Mouse (Mus musculus): ENCODE results near the gene Cobll1. TPM values are rescaled to one million over a fixed set of nuclear protein-coding genes. Genes with fewer than 3 reads are reported as not detected.

The Cobll1 gene
- polyA plus RNA-seq, 1 experiment from 2014 or later, result 3.5 TPM

GRCm38 (mm10) chr2:65228426-65228825, 10.8 kb downstream of the Cobll1 start:
- no peak overlapping the region for H3K27ac ChIP-seq
- WGBS, result 88% methylated on average over 7 of the region's 7 CpGs
- H3K27me3 ChIP-seq, result no peaks in the 10 kb centered on the region
- H3K9me3 ChIP-seq (replicated peaks), result no peaks in the 10 kb centered on the region
- H3K4me3 ChIP-seq, result no peak overlapping the region
- H3K4me2 ChIP-seq (replicated peaks), result no peak overlapping the region
- H3K9ac ChIP-seq, result no peak overlapping the region
- no peaks in the 10 kb centered on the region for H3K36me3 ChIP-seq
- H3K4me1 ChIP-seq, result no peaks in the 10 kb centered on the region
- no peak for ATAC-seq (ENCODE audit: low FRiP score)

GRCm38 (mm10) chr2:65227898-65228290, 11.3 kb downstream of the Cobll1 start:
- ATAC-seq (ENCODE audit: low FRiP score), result no peak
- no peak overlapping the region for H3K4me2 ChIP-seq (replicated peaks)
- WGBS, result 82% methylated on average over 2 of the region's 2 CpGs
- no peak overlapping the region for H3K4me3 ChIP-seq
- no peak overlapping the region for H3K27ac ChIP-seq
- H3K9ac ChIP-seq, result no peak overlapping the region
- no peaks in the 10 kb centered on the region for H3K4me1 ChIP-seq
- no peaks in the 10 kb centered on the region for H3K36me3 ChIP-seq
- no peaks in the 10 kb centered on the region for H3K27me3 ChIP-seq
- no peaks in the 10 kb centered on the region for H3K9me3 ChIP-seq (replicated peaks)

GRCm38 (mm10) chr2:65227154-65227897, 11.9 kb downstream of the Cobll1 start:
- Histone ChIP-seq H3K36me3 (no peaks in the 10 kb centered on the region), H3K4me3 (no peak overlapping the region), H3K9me3 (replicated peaks) (no peaks in the 10 kb centered on the region), H3K4me1 (no peaks in the 10 kb centered on the region), H3K27me3 (no peaks in the 10 kb centered on the region), H3K9ac (no peak overlapping the region), H3K4me2 (replicated peaks) (no peak overlapping the region), H3K27ac (no peak overlapping the region)
- WGBS, result 84% methylated on average over 6 of the region's 6 CpGs
- no peak for ATAC-seq (ENCODE audit: low FRiP score)

DNA sequence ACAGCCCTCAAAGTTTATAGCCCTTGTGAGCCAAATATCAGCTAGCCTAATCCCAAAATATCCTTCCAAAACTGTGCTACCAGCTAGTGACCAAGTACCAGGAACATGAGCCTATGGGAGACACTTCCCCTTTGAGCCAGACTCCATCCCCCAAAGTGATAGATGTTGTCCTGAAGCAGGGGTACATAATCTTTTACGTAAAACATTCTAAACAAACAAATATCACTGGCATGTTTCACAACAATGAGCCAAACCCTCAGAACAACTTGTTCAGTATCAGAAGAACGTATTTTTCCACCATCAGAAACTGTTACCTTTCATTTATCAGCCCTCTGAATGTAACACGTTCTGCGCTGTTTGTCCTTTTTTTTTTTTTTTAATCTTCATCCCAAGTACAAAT, 12.7 kb downstream of the Cobll1 start:
- H3K4me1 ChIP-seq, result no peaks in the 10 kb centered on the region
- no peak overlapping the region for H3K4me2 ChIP-seq (replicated peaks)
- no peaks in the 10 kb centered on the region for H3K36me3 ChIP-seq
- H3K9ac ChIP-seq, result no peak overlapping the region
- H3K27ac ChIP-seq, result no peak overlapping the region
- H3K4me3 ChIP-seq, result no peak overlapping the region
- 93% methylated on average over 4 of the region's 4 CpGs for WGBS
- H3K9me3 ChIP-seq (replicated peaks), result no peaks in the 10 kb centered on the region
- ATAC-seq (ENCODE audit: low FRiP score), result no peak
- no peaks in the 10 kb centered on the region for H3K27me3 ChIP-seq

DNA sequence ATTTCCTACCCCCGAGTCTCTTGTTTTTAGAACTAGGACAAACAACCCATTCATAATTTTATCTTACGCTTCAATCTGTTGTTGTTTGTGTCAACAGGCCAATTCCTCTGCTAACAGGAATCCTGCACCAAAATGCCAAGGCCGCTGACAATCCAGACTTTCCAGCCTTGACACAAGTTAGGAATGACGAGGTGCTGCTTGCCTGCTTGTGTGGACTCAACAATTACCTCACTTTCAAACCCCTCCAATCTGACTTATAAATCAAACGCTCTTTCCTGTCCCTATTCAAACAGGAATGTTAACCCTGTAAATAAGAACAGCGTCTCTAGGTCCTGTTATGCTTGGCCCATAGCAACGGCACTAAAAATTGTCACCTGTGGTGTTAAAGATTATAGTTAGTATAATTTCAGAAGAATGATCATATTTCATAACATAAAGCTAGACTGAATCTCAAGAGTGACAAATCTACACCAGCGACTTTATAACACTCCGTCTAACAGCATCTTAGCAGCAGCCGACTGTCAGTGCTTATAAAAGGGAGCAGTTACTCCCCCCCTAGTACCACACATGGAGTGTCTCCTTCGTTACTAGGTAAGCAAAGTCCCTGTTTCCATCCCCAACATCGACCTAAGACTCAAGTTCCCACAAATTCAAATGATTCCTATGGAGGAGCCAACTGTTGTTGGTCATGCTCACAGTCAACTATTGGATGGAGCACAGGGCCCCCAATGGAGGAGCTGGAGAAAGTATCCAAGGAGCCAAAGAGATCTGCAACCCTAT, 15.1 kb downstream of the Cobll1 start:
- 83% methylated on average over 12 of the region's 12 CpGs for WGBS
- H3K4me3 ChIP-seq, result no peak overlapping the region
- no peak overlapping the region for H3K4me2 ChIP-seq (replicated peaks)
- no peak overlapping the region for H3K27ac ChIP-seq
- no peaks in the 10 kb centered on the region for H3K9me3 ChIP-seq (replicated peaks)
- H3K27me3 ChIP-seq, result no peaks in the 10 kb centered on the region
- H3K4me1 ChIP-seq, result no peaks in the 10 kb centered on the region
- H3K9ac ChIP-seq, result no peak overlapping the region
- no peaks in the 10 kb centered on the region for H3K36me3 ChIP-seq
- ATAC-seq (ENCODE audit: low FRiP score), result no peak

- WGBS, result 89% methylated on average over 8 of the region's 8 CpGs
- no peak overlapping the region for H3K4me2 ChIP-seq (replicated peaks)
- no peaks in the 10 kb centered on the region for H3K36me3 ChIP-seq
- H3K9me3 ChIP-seq (replicated peaks), result no peaks in the 10 kb centered on the region
- ATAC-seq (ENCODE audit: low FRiP score), result no peak
- H3K4me1 ChIP-seq, result no peaks in the 10 kb centered on the region
- no peaks in the 10 kb centered on the region for H3K27me3 ChIP-seq
- H3K4me3 ChIP-seq, result no peak overlapping the region
- no peak overlapping the region for H3K27ac ChIP-seq
- no peak overlapping the region for H3K9ac ChIP-seq
Measured at GRCm38 (mm10) chr2:65223012-65223411, 16.2 kb downstream of the Cobll1 start.

DNA sequence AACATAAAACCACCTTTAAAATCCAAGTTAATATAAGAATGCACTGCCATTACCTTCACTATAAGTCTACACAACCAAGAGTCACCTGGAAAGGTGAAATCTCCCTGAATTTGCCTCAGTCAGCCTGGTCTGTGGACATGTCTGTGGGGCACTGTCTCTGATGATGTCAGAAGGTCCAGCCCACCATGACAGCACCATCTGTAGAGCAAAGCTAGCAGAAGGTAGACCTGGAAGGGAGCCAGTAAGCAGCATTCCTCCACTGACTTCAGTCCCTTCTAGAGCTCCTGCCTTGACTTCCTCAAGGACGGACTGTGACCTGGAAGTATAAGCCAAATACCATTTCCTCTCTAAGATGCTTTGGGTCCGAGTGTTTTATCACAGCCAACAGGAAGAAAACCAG, 17.6 kb downstream of the Cobll1 start:
- Histone ChIP-seq H3K36me3 (no peaks in the 10 kb centered on the region), H3K4me2 (replicated peaks) (no peak overlapping the region), H3K27ac (no peak overlapping the region), H3K4me1 (no peaks in the 10 kb centered on the region), H3K27me3 (no peaks in the 10 kb centered on the region), H3K9ac (no peak overlapping the region), H3K9me3 (replicated peaks) (no peaks in the 10 kb centered on the region), H3K4me3 (no peak overlapping the region)
- WGBS, result 90% methylated on average over 2 of the region's 2 CpGs
- ATAC-seq (ENCODE audit: low FRiP score), result no peak

DNA sequence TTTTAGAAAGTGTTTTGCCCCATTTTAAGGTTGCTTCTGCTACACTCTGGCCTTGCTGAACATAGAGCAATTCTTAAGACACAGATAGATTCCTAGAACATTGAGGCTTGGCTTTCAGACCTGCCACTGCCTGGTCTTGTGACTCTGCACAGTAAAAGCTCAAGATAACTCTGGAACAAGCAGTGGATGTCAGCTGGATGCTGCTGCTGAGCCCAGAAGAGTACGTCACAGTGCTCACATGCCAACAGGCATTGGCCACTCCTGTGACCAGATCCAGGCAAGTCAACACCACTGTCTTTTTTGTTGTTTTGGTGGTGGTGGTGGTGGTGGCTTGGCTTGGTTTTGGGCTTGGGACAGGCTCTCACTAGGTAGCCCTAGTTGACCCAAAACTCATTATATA, 18.6 kb downstream of the Cobll1 start:
- Histone ChIP-seq H3K27ac (no peak overlapping the region), H3K36me3 (no peaks in the 10 kb centered on the region), H3K4me3 (no peak overlapping the region), H3K4me1 (no peaks in the 10 kb centered on the region), H3K9ac (no peak overlapping the region), H3K27me3 (no peaks in the 10 kb centered on the region), H3K9me3 (replicated peaks) (no peaks in the 10 kb centered on the region), H3K4me2 (replicated peaks) (no peak overlapping the region)
- WGBS, result 84% methylated on average over 1 of the region's 1 CpGs
- no peak for ATAC-seq (ENCODE audit: low FRiP score)

GRCm38 (mm10) chr2:65219375-65220135, 19.6 kb downstream of the Cobll1 start:
- no peak overlapping the region for H3K4me3 ChIP-seq
- H3K27me3 ChIP-seq, result no peaks in the 10 kb centered on the region
- H3K4me1 ChIP-seq, result no peaks in the 10 kb centered on the region
- no peak for ATAC-seq (ENCODE audit: low FRiP score)
- H3K9me3 ChIP-seq (replicated peaks), result no peaks in the 10 kb centered on the region
- 82% methylated on average over 11 of the region's 11 CpGs for WGBS
- no peak overlapping the region for H3K9ac ChIP-seq
- H3K27ac ChIP-seq, result no peak overlapping the region
- H3K36me3 ChIP-seq, result no peaks in the 10 kb centered on the region
- no peak overlapping the region for H3K4me2 ChIP-seq (replicated peaks)

- Histone ChIP-seq H3K4me3 (no peak overlapping the region), H3K27ac (no peak overlapping the region), H3K36me3 (no peaks in the 10 kb centered on the region), H3K4me1 (no peaks in the 10 kb centered on the region), H3K9me3 (replicated peaks) (no peaks in the 10 kb centered on the region), H3K4me2 (replicated peaks) (no peak overlapping the region), H3K9ac (no peak overlapping the region), H3K27me3 (no peaks in the 10 kb centered on the region)
- no peak for ATAC-seq (ENCODE audit: low FRiP score)
- WGBS, result 90% methylated on average over 9 of the region's 9 CpGs
Measured at GRCm38 (mm10) chr2:65218318-65218717, 20.9 kb downstream of the Cobll1 start.

DNA sequence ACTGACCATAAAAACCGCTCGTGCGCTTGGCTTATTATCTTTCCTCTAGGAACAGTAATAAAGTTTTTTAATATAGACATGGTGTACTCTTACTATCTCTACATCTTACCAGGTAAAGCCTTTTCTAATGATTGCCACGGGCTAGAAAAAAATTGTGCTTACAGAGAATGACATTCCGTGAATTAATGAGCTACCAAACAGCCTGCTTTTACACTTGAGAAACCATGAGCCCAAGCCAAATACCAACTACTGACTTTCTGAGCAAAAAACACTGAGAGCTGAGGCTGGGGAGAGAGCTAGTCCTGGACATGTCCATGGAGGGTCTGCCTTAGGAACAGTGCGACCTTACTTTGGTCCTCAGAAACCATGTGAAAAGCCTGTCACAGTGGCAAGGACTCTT, 21.5 kb downstream of the Cobll1 start:
- 94% methylated on average over 6 of the region's 6 CpGs for WGBS
- no peak overlapping the region for H3K4me2 ChIP-seq (replicated peaks)
- no peak overlapping the region for H3K4me3 ChIP-seq
- H3K36me3 ChIP-seq, result no peaks in the 10 kb centered on the region
- H3K27me3 ChIP-seq, result no peaks in the 10 kb centered on the region
- no peaks in the 10 kb centered on the region for H3K9me3 ChIP-seq (replicated peaks)
- no peak overlapping the region for H3K27ac ChIP-seq
- ATAC-seq (ENCODE audit: low FRiP score), result no peak
- no peak overlapping the region for H3K9ac ChIP-seq
- no peaks in the 10 kb centered on the region for H3K4me1 ChIP-seq

- no peak overlapping the region for H3K27ac ChIP-seq
- H3K4me2 ChIP-seq (replicated peaks), result no peak overlapping the region
- ATAC-seq (ENCODE audit: low FRiP score), result no peak
- no peaks in the 10 kb centered on the region for H3K9me3 ChIP-seq (replicated peaks)
- no peak overlapping the region for H3K9ac ChIP-seq
- no peaks in the 10 kb centered on the region for H3K27me3 ChIP-seq
- no peaks in the 10 kb centered on the region for H3K4me1 ChIP-seq
- no peak overlapping the region for H3K4me3 ChIP-seq
- H3K36me3 ChIP-seq, result no peaks in the 10 kb centered on the region
Measured at GRCm38 (mm10) chr2:65216163-65216562, 23.0 kb downstream of the Cobll1 start.

Data from hindbrain, embryonic 12.5 days (tissue).